Comparison of ENCODE assay signal across 25 mouse cellular contexts in the genomic region with DNA sequence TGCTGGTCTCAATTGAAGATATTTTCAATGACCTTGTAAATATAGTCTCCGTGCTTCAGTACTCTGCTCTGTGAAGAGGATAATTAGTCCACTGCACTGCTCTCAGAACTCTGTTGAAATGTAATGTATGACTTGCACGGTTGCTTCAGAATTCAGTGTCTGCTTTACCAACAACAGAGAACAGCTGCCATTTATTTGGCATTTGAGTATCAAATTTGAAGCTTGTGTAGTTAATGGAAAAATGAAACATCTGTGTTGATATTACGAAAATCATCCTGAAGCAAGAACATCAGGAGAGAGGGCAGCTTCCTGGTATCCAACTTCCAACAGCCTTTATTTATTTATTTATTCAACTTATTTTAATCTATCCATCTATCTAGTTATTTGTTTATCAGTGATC.
A peak's percentile ranks its signal among the peaks of the same experiment; 100 is the strongest.
DNase-seq lines count a peak whose midpoint lies in the region; ATAC-seq lines count a peak whose summit lies in the region.
"Had no signal": no experiment of that assay in that cellular context is flagged by ENCODE, and none has a peak within 500 bp of the region (broad histone marks: within the 10 kb centered on the region; RNA-seq: fewer than 3 reads in every experiment).

No protein-coding gene starts in this region.

- no peak overlapping the region for H3K4me2 ChIP-seq in embryonic facial prominence, embryonic 14.5 days (ENCODE audit: low read depth, low read length)
- no peak overlapping the region for H3K4me2 ChIP-seq in lung, embryonic 16.5 days (ENCODE audit: low read depth, low read length)
- H3K4me2 ChIP-seq: embryonic facial prominence, embryonic 12.5 days; forebrain, embryonic 12.5 days; forebrain, embryonic 15.5 days; heart, embryonic 12.5 days; heart, embryonic 15.5 days; hindbrain, embryonic 14.5 days had no signal

- H3K9me3 ChIP-seq in embryonic facial prominence, embryonic 14.5 days (ENCODE audit: control insufficient read depth, low read length): no peaks in the 10 kb centered on the region
- no peaks in the 10 kb centered on the region for H3K9me3 ChIP-seq in embryonic facial prominence, embryonic 10.5 days
- no peaks in the 10 kb centered on the region for H3K9me3 ChIP-seq in lung, embryonic 16.5 days (ENCODE audit: control insufficient read depth, low read length)
- H3K9me3 ChIP-seq: embryonic facial prominence, embryonic 12.5 days; forebrain, embryonic 12.5 days; forebrain, embryonic 15.5 days; heart, embryonic 12.5 days; heart, embryonic 15.5 days had no signal

- H3K27me3 ChIP-seq in embryonic facial prominence, embryonic 14.5 days (replicated peaks; ENCODE audit: control insufficient read depth, insufficient read depth, low read length): no peaks in the 10 kb centered on the region
- H3K27me3 ChIP-seq in embryonic facial prominence, embryonic 10.5 days (replicated peaks; ENCODE audit: low read depth, poor library complexity, severe bottlenecking): no peaks in the 10 kb centered on the region
- no peaks in the 10 kb centered on the region for H3K27me3 ChIP-seq in lung, embryonic 16.5 days (ENCODE audit: control insufficient read depth, insufficient read depth, low read depth, low read length)
- H3K27me3 ChIP-seq: embryonic facial prominence, embryonic 12.5 days; forebrain, embryonic 12.5 days; forebrain, embryonic 15.5 days; heart, embryonic 12.5 days; heart, embryonic 15.5 days had no signal

- no peak overlapping the region for H3K4me3 ChIP-seq in embryonic facial prominence, embryonic 14.5 days (ENCODE audit: low read depth, low read length)
- H3K4me3 ChIP-seq in embryonic facial prominence, embryonic 10.5 days: no peak overlapping the region
- no peak overlapping the region for H3K4me3 ChIP-seq in lung, embryonic 16.5 days (ENCODE audit: low read length)
- no peak overlapping the region for H3K4me3 ChIP-seq in brown adipose tissue, adult 24 weeks (ENCODE audit: insufficient read depth, low read depth, low read length)
- H3K4me3 ChIP-seq: embryonic facial prominence, embryonic 12.5 days; erythroblast, embryonic 14.5 days; forebrain, embryonic 12.5 days; forebrain, embryonic 15.5 days; heart, embryonic 12.5 days; heart, embryonic 15.5 days had no signal

- peak; percentile 15 for DNase-seq in embryonic facial prominence, embryonic 14.5 days (ENCODE audit: low spot score)
- DNase-seq in embryonic facial prominence, embryonic 10.5 days (ENCODE audit: low spot score): no peak
- DNase-seq in heart, adult 9 months (ENCODE audit: low spot score in 2 of 2): peak; percentile 8 to 14
- DNase-seq in heart, postnatal 10 days: no peak
- DNase-seq in lung, postnatal 36 days: no peak
- DNase-seq in frontal cortex, postnatal 14 days (ENCODE audit: low spot score in 2 of 2): no peak
- DNase-seq: adrenal gland, adult 8-10 months; adrenal gland, postnatal 25 days; cerebellum, adult 18-20 months; cerebellum, adult 9-10 months; cerebellum, postnatal 14 days; gastrocnemius, postnatal 25 days; heart, postnatal 14 days; heart, postnatal 4 days had no signal

- 0 out of 2 replicates have a peak, but pooled peaks cover 16% of the 10 kb centered on the region for H3K4me1 ChIP-seq in embryonic facial prominence, embryonic 14.5 days (ENCODE audit: control insufficient read depth, insufficient read depth, low read length)
- H3K4me1 ChIP-seq in embryonic facial prominence, embryonic 10.5 days: peaks cover 25% of the 10 kb centered on the region
- peaks cover 27% of the 10 kb centered on the region for H3K4me1 ChIP-seq in lung, embryonic 16.5 days (replicated peaks; ENCODE audit: control insufficient read depth, insufficient read depth, low read length)
- peaks cover 13% of the 10 kb centered on the region for H3K4me1 ChIP-seq in brown adipose tissue, adult 24 weeks (ENCODE audit: control insufficient read depth, insufficient read depth, insufficient read length, low read length)
- H3K4me1 ChIP-seq: forebrain, embryonic 12.5 days; heart, embryonic 12.5 days had no signal

- 42% methylated on average over 3 of the region's 3 CpGs for WGBS in embryonic facial prominence, embryonic 14.5 days
- WGBS in embryonic facial prominence, embryonic 10.5 days: 59% methylated on average over 3 of the region's 3 CpGs
- WGBS in lung, embryonic 16.5 days: 45% methylated on average over 3 of the region's 3 CpGs

- intact Hi-C loops in heart, postnatal 10 days (cut with DNase I): loop anchor here (2.0 to 10.0 kb wide), 3 partner anchors 296 to 546 kb away; no protein-coding TSS in a partner anchor

- no peak for ATAC-seq in embryonic facial prominence, embryonic 14.5 days (ENCODE audit: low read depth)
- peak; percentile 76 for ATAC-seq in lung, embryonic 16.5 days (ENCODE audit: low read depth)
- ATAC-seq: activated CD4-positive, CD25-positive, alpha-beta regulatory T cell, adult 4 months; forebrain, embryonic 15.5 days; hindbrain, postnatal 0 days had no signal

- H3K27ac ChIP-seq in embryonic facial prominence, embryonic 14.5 days (replicated peaks; ENCODE audit: low read depth, low read length): no peak overlapping the region
- no peak overlapping the region for H3K27ac ChIP-seq in embryonic facial prominence, embryonic 10.5 days (replicated peaks)
- no peak overlapping the region for H3K27ac ChIP-seq in lung, embryonic 16.5 days (ENCODE audit: low read length)
- H3K27ac ChIP-seq in brown adipose tissue, adult 24 weeks (replicated peaks; ENCODE audit: low read depth, low read length): peak overlapping the region; percentile 89
- H3K27ac ChIP-seq: forebrain, embryonic 12.5 days; forebrain, embryonic 15.5 days; heart, embryonic 15.5 days; hindbrain, embryonic 14.5 days; hindbrain, postnatal 0 days had no signal

- no peaks in the 10 kb centered on the region for H3K36me3 ChIP-seq in embryonic facial prominence, embryonic 14.5 days (ENCODE audit: control insufficient read depth, insufficient read depth, low read length)
- H3K36me3 ChIP-seq in embryonic facial prominence, embryonic 10.5 days (replicated peaks): no peaks in the 10 kb centered on the region
- no peaks in the 10 kb centered on the region for H3K36me3 ChIP-seq in lung, embryonic 16.5 days (ENCODE audit: control insufficient read depth, insufficient read depth, low read length)
- H3K36me3 ChIP-seq: embryonic facial prominence, embryonic 12.5 days; forebrain, embryonic 12.5 days; forebrain, embryonic 15.5 days; heart, embryonic 12.5 days; heart, embryonic 15.5 days had no signal

- H3K9ac ChIP-seq in embryonic facial prominence, embryonic 14.5 days (ENCODE audit: low read depth, low read length): no peak overlapping the region
- no peak overlapping the region for H3K9ac ChIP-seq in lung, embryonic 16.5 days (ENCODE audit: low read length)
- H3K9ac ChIP-seq: embryonic facial prominence, embryonic 12.5 days; forebrain, embryonic 12.5 days; forebrain, embryonic 15.5 days; heart, embryonic 12.5 days; heart, embryonic 15.5 days; hindbrain, embryonic 14.5 days had no signal

Comparison
In these comparisons a context has a peak if more than half of its experiments do, and no peak if none do; other contexts are left out.
1. DNase-seq: peak in embryonic facial prominence, embryonic 14.5 days (single experiment) and heart, adult 9 months (2 of 2); none in embryonic facial prominence, embryonic 10.5 days (single experiment), heart, postnatal 10 days (0 of 2), lung, postnatal 36 days (single experiment) and frontal cortex, postnatal 14 days (0 of 2).